23 mouse cellular contexts compared by ENCODE assay signal in genomic region chr17:16637463-16637862, GRCm38 (mm10).
"Had no signal": no experiment of that assay in that cellular context is flagged by ENCODE, and none has a peak within 500 bp of the region (broad histone marks: within the 10 kb centered on the region; RNA-seq: fewer than 3 reads in every experiment).

No protein-coding gene starts in this region.

- H3K9ac ChIP-seq: liver, embryonic 15.5 days; liver, postnatal 0 days; lung, embryonic 15.5 days; midbrain, embryonic 12.5 days; neural tube, embryonic 12.5 days; stomach, embryonic 15.5 days had no signal

- H3K9me3 ChIP-seq: liver, embryonic 15.5 days; lung, embryonic 15.5 days; megakaryocyte, embryonic 14.5 days; midbrain, embryonic 10.5 days; midbrain, embryonic 12.5 days; neural tube, embryonic 12.5 days; stomach, embryonic 15.5 days had no signal

- H3K4me1 ChIP-seq: liver, embryonic 15.5 days; lung, embryonic 15.5 days; megakaryocyte, embryonic 14.5 days; midbrain, embryonic 10.5 days; midbrain, embryonic 12.5 days; neural tube, embryonic 12.5 days; stomach, embryonic 15.5 days had no signal

- DNase-seq: liver, postnatal 0 days; lung, adult 2 months; lung, postnatal 14 days; lung, postnatal 36 days; midbrain, embryonic 14.5 days; retina, postnatal 1 day; right cerebral cortex, adult 18-20 months; right cerebral cortex, postnatal 25 days; right cerebral cortex, postnatal 4 days; thymus, adult 2 months; thymus, postnatal 25 days; thymus, postnatal 4 days had no signal

- H3K4me3 ChIP-seq: liver, embryonic 15.5 days; lung, embryonic 15.5 days; megakaryocyte, embryonic 14.5 days; midbrain, embryonic 10.5 days; midbrain, embryonic 12.5 days; neural tube, embryonic 12.5 days; stomach, embryonic 15.5 days had no signal

- H3K27ac ChIP-seq: liver, embryonic 15.5 days; lung, embryonic 15.5 days; macrophage; midbrain, embryonic 10.5 days; midbrain, embryonic 12.5 days; neural tube, embryonic 12.5 days; stomach, embryonic 15.5 days; stomach, postnatal 0 days had no signal

- ATAC-seq: liver, postnatal 0 days; lung, postnatal 0 days; midbrain, embryonic 16.5 days had no signal

- H3K36me3 ChIP-seq: liver, embryonic 15.5 days; lung, embryonic 15.5 days; midbrain, embryonic 10.5 days; midbrain, embryonic 12.5 days; neural tube, embryonic 12.5 days; stomach, embryonic 15.5 days had no signal

- H3K27me3 ChIP-seq: liver, embryonic 15.5 days; lung, embryonic 15.5 days; megakaryocyte, embryonic 14.5 days; midbrain, embryonic 12.5 days; neural tube, embryonic 12.5 days; stomach, embryonic 15.5 days had no signal

- H3K4me2 ChIP-seq: liver, embryonic 15.5 days; lung, embryonic 15.5 days; midbrain, embryonic 12.5 days; neural tube, embryonic 12.5 days; stomach, embryonic 15.5 days had no signal
